In genomic region chr9:72664409-72665351, GRCm38 (mm10) we compare ENCODE assay signal across 8 mouse cellular contexts. TPM values are rescaled to one million over a fixed set of nuclear protein-coding genes. Genes with fewer than 3 reads are reported as not detected.
DNase-seq lines count a peak whose midpoint lies in the region; ATAC-seq and TF ChIP-seq lines count a peak whose summit lies in the region.

No protein-coding gene starts in this region.

- H3K4me3 ChIP-seq in megakaryocyte, embryonic 14.5 days (replicated peaks), result peak overlapping the region; percentile 95
- H3K4me3 ChIP-seq in hindbrain, embryonic 13.5 days, result peak overlapping the region; percentile 99
- H3K4me3 ChIP-seq in midbrain, embryonic 16.5 days (ENCODE audit: low read depth, low read length), result peak overlapping the region; percentile 98
- no peak overlapping the region for H3K4me3 ChIP-seq in thymus, adult 2 months (ENCODE audit: control insufficient read depth, insufficient read depth, low read length)

- 23% methylated on average over 12 of the region's 12 CpGs for WGBS in hindbrain, embryonic 13.5 days
- 22% methylated on average over 12 of the region's 12 CpGs for WGBS in midbrain, embryonic 16.5 days
- 94% methylated on average over 12 of the region's 12 CpGs for WGBS in thymus, adult 2 months

- no peaks in the 10 kb centered on the region for H3K9me3 ChIP-seq in megakaryocyte, embryonic 14.5 days
- no peaks in the 10 kb centered on the region for H3K9me3 ChIP-seq in hindbrain, embryonic 13.5 days
- H3K9me3 ChIP-seq in midbrain, embryonic 16.5 days (replicated peaks; ENCODE audit: control insufficient read depth, low read length, poor library complexity, severe bottlenecking), result no peaks in the 10 kb centered on the region

- peak overlapping the region; percentile 99 for H3K27ac ChIP-seq in hindbrain, embryonic 13.5 days
- peak overlapping the region; percentile 100 for H3K27ac ChIP-seq in midbrain, embryonic 16.5 days (ENCODE audit: low read length)
- H3K27ac ChIP-seq in thymus, adult 2 months (ENCODE audit: control insufficient read depth, insufficient read depth, low read length), result no peak overlapping the region

- peak overlapping the region; percentile 87 for H3K4me2 ChIP-seq in hindbrain, embryonic 13.5 days
- H3K4me2 ChIP-seq in midbrain, embryonic 16.5 days (ENCODE audit: low read length), result peak overlapping the region; percentile 80

- TF ChIP-seq POLR2A in thymus, adult 2 months (IDR thresholded peaks at IDR 0.05; ENCODE audit: control insufficient read depth, extremely low read depth, insufficient read depth, low read length, poor library complexity), result no peak

- H3K9ac ChIP-seq in hindbrain, embryonic 13.5 days, result peak overlapping the region; percentile 99
- peak overlapping the region; percentile 99 for H3K9ac ChIP-seq in midbrain, embryonic 16.5 days (ENCODE audit: low read depth, low read length)

- H3K4me1 ChIP-seq in megakaryocyte, embryonic 14.5 days, result peaks cover 60% of the 10 kb centered on the region
- H3K4me1 ChIP-seq in hindbrain, embryonic 13.5 days (replicated peaks), result peaks cover 52% of the 10 kb centered on the region
- peaks cover 40% of the 10 kb centered on the region for H3K4me1 ChIP-seq in midbrain, embryonic 16.5 days (ENCODE audit: control insufficient read depth, insufficient read depth, low read length)
- peaks cover 7% of the 10 kb centered on the region; the same call in 1 of the 2 replicates for H3K4me1 ChIP-seq in thymus, adult 2 months (replicated peaks; ENCODE audit: control insufficient read depth, insufficient read depth, low read length)

- ATAC-seq in megakaryocyte, adult 5-6 weeks (ENCODE audit: poor library complexity, severe bottlenecking), result no peak
- no peak for ATAC-seq in hindbrain, embryonic 13.5 days (ENCODE audit: low FRiP score)
- no peak for ATAC-seq in midbrain, embryonic 16.5 days

- no peak for TF ChIP-seq CTCF in thymus, adult 2 months (IDR thresholded peaks at IDR 0.05; ENCODE audit: borderline replicate concordance, control insufficient read depth, extremely low read depth, insufficient read depth, low read length, poor library complexity)

- H3K36me3 ChIP-seq in megakaryocyte, embryonic 14.5 days (replicated peaks; ENCODE audit: low read length), result peaks cover 47% of the 10 kb centered on the region
- H3K36me3 ChIP-seq in hindbrain, embryonic 13.5 days, result peaks cover 15% of the 10 kb centered on the region
- 0 out of 2 replicates have a peak, but pooled peaks cover 3% of the 10 kb centered on the region for H3K36me3 ChIP-seq in midbrain, embryonic 16.5 days (ENCODE audit: control insufficient read depth, insufficient read depth, low read length)
- H3K36me3 ChIP-seq in thymus, adult 2 months (ENCODE audit: control insufficient read depth, insufficient read depth, low read length), result no peaks in the 10 kb centered on the region

- DNase-seq in cerebellum, postnatal 10 days, result peak; percentile 36 to 42
- DNase-seq in cerebellum, adult 9-10 months, result no peak
- DNase-seq in spleen, postnatal 4 days (ENCODE audit: low spot score in 2 of 2), result no peak
- no peak for DNase-seq in thymus, adult 2 months

- no peaks in the 10 kb centered on the region for H3K27me3 ChIP-seq in megakaryocyte, embryonic 14.5 days (replicated peaks)
- H3K27me3 ChIP-seq in hindbrain, embryonic 13.5 days, result no peaks in the 10 kb centered on the region
- no peaks in the 10 kb centered on the region for H3K27me3 ChIP-seq in midbrain, embryonic 16.5 days (ENCODE audit: control insufficient read depth, insufficient read depth, low read depth, low read length)
- no peaks in the 10 kb centered on the region for H3K27me3 ChIP-seq in thymus, adult 2 months (ENCODE audit: control insufficient read depth, insufficient read depth, low read length)

RNA-seq across cellular contexts. Expression of gene Nedd4, which starts 2.5 kb away (rescaled TPM):
- polyA plus RNA-seq in megakaryocyte, embryonic 14.5 days (2012; ENCODE audit: insufficient read depth, low replicate concordance), result 6.0 and 24.7 TPM in 2 replicates
- total RNA-seq in megakaryocyte, adult 5-6 weeks (2015), result 36.7 and 38.0 TPM in 2 replicates
- 47.0 and 68.7 TPM in 2 replicates for total RNA-seq in megakaryocyte, adult 5-6 weeks (2017)
- polyA plus RNA-seq in hindbrain, embryonic 13.5 days (2015; fragmentation: Nextera tagmentation; extraction: Ambion mirVana), result 514 and 518 TPM in 2 replicates
- 393 and 436 TPM in 2 replicates for polyA plus RNA-seq in midbrain, embryonic 16.5 days (2015; fragmentation: Nextera tagmentation; extraction: Ambion mirVana)
- polyA plus RNA-seq in thymus, adult 2 months (2012; rRNA removed), result 71.7 and 80.4 TPM in 2 replicates

Comparison
In these comparisons a context has a peak if more than half of its experiments do, and no peak if none do; other contexts are left out.
1. DNase-seq: peak in cerebellum, postnatal 10 days (2 of 2); none in cerebellum, adult 9-10 months (single experiment), spleen, postnatal 4 days (0 of 2) and thymus, adult 2 months (single experiment).